Mouse (Mus musculus): ENCODE data around the gene Mmp21. TPM values are rescaled to one million over a fixed set of nuclear protein-coding genes. Genes with fewer than 3 reads are reported as not detected.
A peak's percentile ranks its signal among the peaks of the same experiment; 100 is the strongest.
"Not testable (repeated sequence)": the region's sequence is repeated elsewhere in the genome, so short reads cannot be mapped to it uniquely, and the experiment has no call there.

The Mmp21 gene
- polyA plus RNA-seq, 1 experiment: 0.04 TPM

GRCm38 (mm10) chr7:133698021-133698709 is 18.3 kb upstream of the Mmp21 start:
- TF ChIP-seq CTCF (IDR thresholded peaks at IDR 0.05; ENCODE audit: borderline replicate concordance, extremely low read depth, insufficient read depth, insufficient read length): no peak
- no peak for TF ChIP-seq POLR2A (IDR thresholded peaks at IDR 0.05; ENCODE audit: borderline replicate concordance, extremely low read depth, insufficient read depth, insufficient read length, poor library complexity, severe bottlenecking)
- no peak for DNase-seq (ENCODE audit: low read depth)

GRCm38 (mm10) chr7:133685644-133686043 is 5.8 kb upstream of the Mmp21 start:
- not testable (repeated sequence) for DNase-seq (ENCODE audit: low read depth)

GRCm38 (mm10) chr7:133684701-133685100 is 4.8 kb upstream of the Mmp21 start:
- DNase-seq (ENCODE audit: low read depth): no peak
- no peak for TF ChIP-seq CTCF (IDR thresholded peaks at IDR 0.05; ENCODE audit: borderline replicate concordance, extremely low read depth, insufficient read depth, insufficient read length)
- TF ChIP-seq POLR2A (IDR thresholded peaks at IDR 0.05; ENCODE audit: borderline replicate concordance, extremely low read depth, insufficient read depth, insufficient read length, poor library complexity, severe bottlenecking): no peak

DNA sequence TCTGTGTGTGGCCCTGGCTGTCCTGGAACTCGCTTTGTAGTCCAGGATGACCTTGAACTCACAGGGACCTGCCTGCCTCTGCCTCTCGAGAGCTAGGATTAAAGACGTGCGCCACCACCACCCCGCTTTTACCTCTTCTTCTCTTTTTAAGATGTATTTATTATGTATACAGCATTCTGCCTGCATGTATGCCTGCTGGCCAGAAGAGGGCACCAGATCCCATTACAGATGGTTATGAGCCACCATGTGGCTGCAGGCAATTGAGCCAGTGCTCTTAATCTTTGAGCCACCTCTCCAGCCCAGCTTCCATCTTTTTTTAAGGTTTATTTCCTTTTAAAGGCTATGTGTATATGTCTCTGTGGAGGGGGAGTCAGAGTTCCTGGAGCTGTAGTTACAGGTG is 4.2 kb upstream of the Mmp21 start:
- no peak for DNase-seq (ENCODE audit: low read depth)
- peak; percentile 20; the same call in 1 of the 2 replicates for TF ChIP-seq CTCF (IDR thresholded peaks at IDR 0.05; ENCODE audit: borderline replicate concordance, extremely low read depth, insufficient read depth, insufficient read length)
- no peak for TF ChIP-seq POLR2A (IDR thresholded peaks at IDR 0.05; ENCODE audit: borderline replicate concordance, extremely low read depth, insufficient read depth, insufficient read length, poor library complexity, severe bottlenecking)

- DNase-seq (ENCODE audit: low read depth): no peak
- TF ChIP-seq CTCF (IDR thresholded peaks at IDR 0.05; ENCODE audit: borderline replicate concordance, extremely low read depth, insufficient read depth, insufficient read length) (no peak), POLR2A (IDR thresholded peaks at IDR 0.05; ENCODE audit: borderline replicate concordance, extremely low read depth, insufficient read depth, insufficient read length, poor library complexity, severe bottlenecking) (no peak)
Observed at GRCm38 (mm10) chr7:133683626-133684025, 3.8 kb upstream of the Mmp21 start.

DNA sequence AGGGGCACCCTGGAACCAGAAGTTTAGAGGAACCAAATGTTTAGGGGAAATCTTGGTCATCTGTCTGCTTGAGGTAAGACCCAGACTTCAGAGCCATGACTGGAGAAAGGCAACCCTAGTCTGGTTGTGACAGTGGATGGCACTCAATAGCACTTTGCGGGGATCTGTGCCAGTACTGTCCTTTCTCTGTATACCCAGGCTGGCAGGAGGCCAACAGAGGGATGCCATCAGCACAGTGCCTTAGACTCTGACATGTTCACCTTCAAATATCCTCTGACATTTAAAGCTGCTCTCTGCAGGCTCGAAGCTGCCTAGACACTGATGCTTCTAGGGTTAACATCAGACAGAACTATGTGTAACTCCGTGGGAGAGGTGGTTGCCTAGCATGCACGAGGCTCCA is 422 bp downstream of the Mmp21 start:
- DNase-seq (ENCODE audit: low read depth): peak; percentile 31
- TF ChIP-seq POLR2A (IDR thresholded peaks at IDR 0.05; ENCODE audit: borderline replicate concordance, extremely low read depth, insufficient read depth, insufficient read length, poor library complexity, severe bottlenecking) (no peak), CTCF (IDR thresholded peaks at IDR 0.05; ENCODE audit: borderline replicate concordance, extremely low read depth, insufficient read depth, insufficient read length) (no peak)

DNA sequence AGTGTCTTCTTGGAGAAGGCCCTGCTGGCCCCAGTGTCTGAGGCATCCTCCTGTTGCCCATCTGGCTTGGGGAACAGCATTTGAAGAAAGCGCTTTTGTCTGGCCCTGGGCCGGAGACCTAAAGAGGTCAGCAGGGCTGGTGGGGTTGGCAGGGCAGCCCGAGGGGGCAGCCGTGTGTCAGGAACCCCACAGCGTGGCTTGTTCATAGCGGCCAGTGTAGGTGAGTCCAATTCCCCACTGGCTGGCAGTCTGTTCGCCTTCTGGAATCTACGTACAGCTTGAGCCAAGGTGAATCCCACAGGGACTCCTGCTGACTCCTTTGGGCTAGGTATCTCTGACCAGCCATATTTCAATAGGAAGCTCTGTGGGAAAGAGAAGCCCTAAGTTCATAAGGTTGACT is 1.1 kb downstream of the Mmp21 start:
- TF ChIP-seq POLR2A (IDR thresholded peaks at IDR 0.05; ENCODE audit: borderline replicate concordance, extremely low read depth, insufficient read depth, insufficient read length, poor library complexity, severe bottlenecking) (no peak), CTCF (IDR thresholded peaks at IDR 0.05; ENCODE audit: borderline replicate concordance, extremely low read depth, insufficient read depth, insufficient read length) (no peak)
- no peak for DNase-seq (ENCODE audit: low read depth)

GRCm38 (mm10) chr7:133676002-133676401 is 3.9 kb downstream of the Mmp21 start:
- TF ChIP-seq POLR2A (IDR thresholded peaks at IDR 0.05; ENCODE audit: borderline replicate concordance, extremely low read depth, insufficient read depth, insufficient read length, poor library complexity, severe bottlenecking) (no peak), CTCF (IDR thresholded peaks at IDR 0.05; ENCODE audit: borderline replicate concordance, extremely low read depth, insufficient read depth, insufficient read length) (peak; percentile 17; the same call in 1 of the 2 replicates)
- DNase-seq (ENCODE audit: low read depth): peak; percentile 7

DNA sequence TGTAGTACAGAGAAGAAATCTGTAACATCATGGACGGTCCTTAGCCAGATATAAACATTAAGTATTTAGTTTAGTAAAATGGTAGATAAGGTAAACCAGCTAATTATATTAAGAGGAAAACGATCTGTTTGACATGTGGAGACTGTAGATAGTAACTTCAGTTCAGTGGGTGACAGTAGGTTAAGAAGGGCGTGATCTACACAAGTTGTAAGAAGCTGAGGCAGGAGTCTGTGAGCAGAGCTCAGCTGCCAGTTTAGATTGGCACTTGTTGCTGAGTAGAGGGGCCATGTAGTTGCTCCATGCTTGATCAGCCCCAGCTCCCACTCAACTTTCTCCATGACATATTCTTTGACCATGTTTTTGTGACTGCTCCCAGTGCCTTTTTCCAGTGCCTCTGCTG is 9.0 kb downstream of the Mmp21 start:
- DNase-seq (ENCODE audit: low read depth): no peak
- TF ChIP-seq POLR2A (IDR thresholded peaks at IDR 0.05; ENCODE audit: borderline replicate concordance, extremely low read depth, insufficient read depth, insufficient read length, poor library complexity, severe bottlenecking): no peak
- TF ChIP-seq CTCF (IDR thresholded peaks at IDR 0.05; ENCODE audit: borderline replicate concordance, extremely low read depth, insufficient read depth, insufficient read length): no peak

- DNase-seq (ENCODE audit: low read depth): no peak
- TF ChIP-seq CTCF (IDR thresholded peaks at IDR 0.05; ENCODE audit: borderline replicate concordance, extremely low read depth, insufficient read depth, insufficient read length): no peak
- TF ChIP-seq POLR2A (IDR thresholded peaks at IDR 0.05; ENCODE audit: borderline replicate concordance, extremely low read depth, insufficient read depth, insufficient read length, poor library complexity, severe bottlenecking): no peak
Observed at GRCm38 (mm10) chr7:133669946-133670345, 9.9 kb downstream of the Mmp21 start.

DNA sequence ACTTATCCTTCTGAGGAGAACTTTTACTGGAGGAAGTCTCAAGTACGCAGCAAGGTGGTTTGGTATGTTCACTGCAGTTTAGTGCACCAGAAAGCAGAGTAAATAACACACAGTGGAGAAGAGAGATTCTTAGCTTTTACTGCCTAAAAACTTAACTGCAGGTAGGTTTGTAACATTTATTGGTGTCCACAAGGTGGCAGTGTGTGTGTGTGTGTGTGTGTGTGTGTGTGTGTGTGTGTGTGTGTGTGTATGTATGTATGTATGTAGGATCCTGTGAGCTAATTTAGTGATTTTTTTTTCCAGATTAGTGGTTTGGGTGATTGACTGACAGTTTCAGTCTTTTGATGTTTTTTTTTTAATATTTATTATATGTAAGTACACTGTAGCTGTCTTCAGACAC is 10.8 kb downstream of the Mmp21 start:
- DNase-seq (ENCODE audit: low read depth): peak; percentile 47
- TF ChIP-seq CTCF (IDR thresholded peaks at IDR 0.05; ENCODE audit: borderline replicate concordance, extremely low read depth, insufficient read depth, insufficient read length) (peak; percentile 29; the same call in 1 of the 2 replicates), POLR2A (IDR thresholded peaks at IDR 0.05; ENCODE audit: borderline replicate concordance, extremely low read depth, insufficient read depth, insufficient read length, poor library complexity, severe bottlenecking) (no peak)

- TF ChIP-seq CTCF (IDR thresholded peaks at IDR 0.05; ENCODE audit: borderline replicate concordance, extremely low read depth, insufficient read depth, insufficient read length): no peak
- TF ChIP-seq POLR2A (IDR thresholded peaks at IDR 0.05; ENCODE audit: borderline replicate concordance, extremely low read depth, insufficient read depth, insufficient read length, poor library complexity, severe bottlenecking): no peak
- DNase-seq (ENCODE audit: low read depth): no peak
Observed at GRCm38 (mm10) chr7:133662467-133662866, 17.4 kb downstream of the Mmp21 start.

Data from brain, embryonic 14.5 days (tissue).